Mouse (Mus musculus): Measurements from ENCODE around the gene Cd209f. TPM values are rescaled to one million over a fixed set of nuclear protein-coding genes. Genes with fewer than 3 reads are reported as not detected.
A peak's percentile ranks its signal among the peaks of the same experiment; 100 is the strongest.
"Not testable (repeated sequence)": the region's sequence is repeated elsewhere in the genome, so short reads cannot be mapped to it uniquely, and the experiment has no call there.

Gene Cd209f
- not detected in 2 replicates for total RNA-seq (2017)

GRCm38 (mm10) chr8:4105735-4106134 lies at the start of gene Cd209f:
Gene Cd209f, minus strand, starts transcription at chr8:4105835.
- not testable (repeated sequence) for ATAC-seq (replicated peaks; ENCODE audit: low read depth, poor library complexity, severe bottlenecking)

GRCm38 (mm10) chr8:4154878-4155277 lies 49.2 kb upstream of the Cd209f start:
- no peak for ATAC-seq (replicated peaks; ENCODE audit: low read depth, poor library complexity, severe bottlenecking)

- ATAC-seq (replicated peaks; ENCODE audit: low read depth, poor library complexity, severe bottlenecking) = no peak
Measured at GRCm38 (mm10) chr8:4147272-4147671, 41.6 kb upstream of the Cd209f start.

- no peak for ATAC-seq (replicated peaks; ENCODE audit: low read depth, poor library complexity, severe bottlenecking)
Measured at GRCm38 (mm10) chr8:4141721-4142120, 36.1 kb upstream of the Cd209f start.

GRCm38 (mm10) chr8:4139660-4140646 lies 34.3 kb upstream of the Cd209f start:
- peak; percentile 98 for ATAC-seq (replicated peaks; ENCODE audit: low read depth, poor library complexity, severe bottlenecking)

GRCm38 (mm10) chr8:4133798-4134197 lies 28.2 kb upstream of the Cd209f start, which contains the start of gene Cd209g:
Gene Cd209g, plus strand, starts transcription at chr8:4134098.
- ATAC-seq (replicated peaks; ENCODE audit: low read depth, poor library complexity, severe bottlenecking) = no peak

- not testable (repeated sequence) for ATAC-seq (replicated peaks; ENCODE audit: low read depth, poor library complexity, severe bottlenecking)
Measured at GRCm38 (mm10) chr8:4088514-4088913, 17.1 kb downstream of the Cd209f start.

- ATAC-seq (replicated peaks; ENCODE audit: low read depth, poor library complexity, severe bottlenecking) = peak; percentile 68
Measured at GRCm38 (mm10) chr8:4087180-4087722, 18.4 kb downstream of the Cd209f start.

Other genes with a start within 250 kb of the Cd209f start
- not detected in 2 replicates for gene Cd209d, start 227.3 kb downstream of the Cd209f start, total RNA-seq (2017)
- not detected in 2 replicates for gene Cd209b, start 179.0 kb downstream of the Cd209f start, total RNA-seq (2017)
- 1.1 TPM in 1 of 2 replicates, not detected in the other for gene Cd209c, start 151.1 kb downstream of the Cd209f start, total RNA-seq (2017)
- not detected in 2 replicates for gene Cd209g, start 28.3 kb upstream of the Cd209f start, total RNA-seq (2017)
- gene Evi5l, start 60.7 kb upstream of the Cd209f start, total RNA-seq (2017) = 11.1 and 12.1 TPM in 2 replicates
- gene Prr36, start 111.6 kb upstream of the Cd209f start, total RNA-seq (2017) = 0.15 and 0.18 TPM in 2 replicates
- gene Lrrc8e, start 121.0 kb upstream of the Cd209f start, total RNA-seq (2017) = not detected in 2 replicates
- 25.8 and 43.9 TPM in 2 replicates for gene Map2k7, start 132.9 kb upstream of the Cd209f start, total RNA-seq (2017)
- gene Gm49320, start 133.0 kb upstream of the Cd209f start, total RNA-seq (2017) = 0.10 TPM in 1 of 2 replicates, not detected in the other
- 1.5 TPM in 1 of 2 replicates, not detected in the other for gene Tgfbr3l, start 142.4 kb upstream of the Cd209f start, total RNA-seq (2017)
- gene Snapc2, start 147.2 kb upstream of the Cd209f start, total RNA-seq (2017) = 15.0 and 15.3 TPM in 2 replicates
- gene Ctxn1, start 153.4 kb upstream of the Cd209f start, total RNA-seq (2017) = 2.1 and 4.9 TPM in 2 replicates
- 135 and 169 TPM in 2 replicates for gene Timm44, start 170.1 kb upstream of the Cd209f start, total RNA-seq (2017)
- 9.4 and 16.7 TPM in 2 replicates for gene Ccl25, start 219.4 kb upstream of the Cd209f start, total RNA-seq (2017)
- gene Elavl1, start 219.6 kb upstream of the Cd209f start, total RNA-seq (2017) = 93.7 and 124 TPM in 2 replicates

Measured in common myeloid progenitor, adult 5-6 weeks (primary cell).